Mouse (Mus musculus): ENCODE measurements around the gene Aloxe3. TPM values are rescaled to one million over a fixed set of nuclear protein-coding genes. Genes with fewer than 3 reads are reported as not detected.

Gene Aloxe3
- total RNA-seq, 2 experiments from 2014 or later: 4.3 to 6.8 TPM

DNA sequence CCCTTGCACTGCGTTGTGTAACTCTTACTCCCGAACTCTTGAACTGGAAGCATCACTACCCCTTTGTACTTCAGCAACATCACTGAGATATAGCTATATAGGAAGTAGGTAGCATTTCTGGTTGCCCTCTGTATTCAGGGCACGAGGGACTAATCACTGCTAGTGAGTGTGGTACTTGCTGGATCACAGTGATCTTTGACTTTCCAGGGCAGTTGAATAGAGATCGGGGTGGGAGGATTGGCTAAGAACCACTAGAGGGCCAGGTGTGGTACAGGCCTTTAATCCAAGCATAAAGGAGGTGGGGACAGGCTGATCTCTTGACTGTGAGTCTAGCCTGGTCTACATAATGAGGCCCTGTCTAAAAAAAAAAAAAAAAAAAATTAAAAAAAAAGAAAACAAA lies 32.8 kb upstream of the Aloxe3 start:
- intact Hi-C loops (cut with DNase I): loop anchor here (10.0 kb wide), 1 partner anchor 322 kb away; the partner anchor contains the start of gene Kdm6b
- DNase-seq (ENCODE audit: low spot score in 2 of 2): no peak

DNA sequence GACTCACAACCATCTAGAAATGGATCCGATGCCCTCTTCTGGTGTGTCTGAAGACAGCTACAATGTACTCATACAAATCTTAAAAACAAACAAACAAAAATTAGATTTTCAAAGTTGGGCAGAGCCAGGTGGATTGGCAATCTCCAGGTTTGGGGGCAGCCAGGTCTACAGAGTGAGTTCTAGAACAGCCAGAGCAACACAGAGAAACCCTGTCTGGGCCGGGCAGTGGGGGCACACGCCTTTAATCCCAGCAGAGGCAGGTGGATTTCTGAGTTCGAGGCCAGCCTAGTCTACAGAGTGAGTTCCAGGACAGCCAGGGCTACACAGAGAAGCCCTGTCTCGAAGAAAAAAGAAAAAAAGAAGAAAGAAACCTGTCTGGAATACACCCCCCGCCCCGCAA lies 31.8 kb upstream of the Aloxe3 start:
- DNase-seq (ENCODE audit: low spot score in 2 of 2): peak in 1 of 2 experiments; percentile 7
- intact Hi-C loops (cut with DNase I): loop anchor here (10.0 kb wide), 1 partner anchor 321 kb away; the partner anchor contains the start of gene Kdm6b

DNA sequence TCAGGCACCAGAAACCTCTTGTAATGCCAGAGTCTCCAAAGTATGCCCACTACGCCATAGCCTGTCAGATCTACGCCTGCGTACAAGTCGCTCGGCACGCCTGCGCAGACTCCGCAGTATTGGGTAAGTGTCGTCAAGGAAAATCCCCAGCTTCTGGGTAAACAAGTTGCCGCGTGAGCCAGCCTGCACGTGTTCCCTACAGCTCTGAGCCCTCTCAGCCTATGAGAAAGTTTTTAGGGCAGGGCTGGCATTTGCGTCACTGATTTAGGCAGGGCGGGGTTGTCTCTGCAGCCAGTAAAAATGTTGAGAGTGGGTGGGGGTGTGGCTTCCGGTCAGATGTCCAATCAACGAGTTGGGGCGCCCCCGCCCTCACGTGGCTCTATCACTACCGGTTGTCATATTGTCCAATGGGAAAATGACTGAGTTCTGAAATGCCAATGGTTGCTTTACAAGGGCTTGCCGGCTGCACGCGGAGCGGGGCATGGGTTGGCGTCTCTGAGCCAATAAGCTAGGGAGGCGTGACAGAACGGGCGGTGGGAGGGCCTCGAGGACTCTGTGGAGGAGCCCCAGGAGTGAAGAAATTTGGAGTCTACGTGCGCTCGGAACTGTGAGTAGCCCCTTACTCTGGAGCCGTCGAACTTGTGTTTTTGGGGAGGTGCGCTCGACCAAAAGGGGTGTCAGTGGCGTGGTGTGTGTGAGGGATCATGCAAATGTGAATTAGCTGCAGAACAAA lies 30.8 kb upstream of the Aloxe3 start, which contains the start of gene Per1:
Per1 (plus strand) TSS at position 521 of the 733 bp plus-strand sequence.
- intact Hi-C loops (cut with DNase I): loop anchor here (5.0 to 10.0 kb wide), 3 partner anchors 33 to 320 kb away; partner anchors contain the start of genes Chd3 and Kdm6b
- peak; percentile 100 for DNase-seq (ENCODE audit: low spot score in 2 of 2)

DNA sequence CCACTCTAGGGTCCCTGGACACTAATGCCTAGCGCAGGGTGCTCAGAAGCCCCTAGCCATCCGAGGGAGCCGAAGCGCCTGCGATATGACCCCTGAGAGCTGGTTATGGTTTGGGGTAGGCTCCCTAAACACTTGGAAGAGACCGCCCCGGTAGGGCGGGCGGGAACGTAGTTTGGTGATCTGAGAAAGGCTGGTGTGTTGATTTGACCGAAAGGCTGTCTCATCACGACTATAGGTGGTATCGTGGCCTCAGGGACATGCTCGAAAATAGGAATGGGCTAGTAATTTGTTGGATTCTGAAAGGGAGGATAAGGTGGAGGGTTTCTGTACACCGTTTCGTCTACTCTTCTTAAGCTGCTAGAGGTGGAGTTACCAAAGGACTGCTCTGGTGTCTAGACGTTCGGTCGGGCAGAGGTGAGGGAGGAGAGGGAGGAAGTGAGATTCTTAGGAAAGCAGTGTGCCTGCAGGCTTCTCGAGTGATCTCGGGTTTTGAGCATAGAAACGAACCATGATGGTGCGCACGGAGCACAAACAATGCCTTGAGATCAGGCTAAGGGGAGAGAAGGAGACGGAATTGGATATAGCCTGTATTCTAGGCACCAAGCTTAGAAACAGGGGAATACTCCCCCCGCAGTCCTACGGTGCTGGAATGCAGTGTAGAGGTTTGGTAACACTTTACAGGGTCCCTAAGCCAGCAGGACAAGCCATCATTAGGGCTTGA lies 30.0 kb upstream of the Aloxe3 start:
- intact Hi-C loops (cut with DNase I): loop anchor here (5.0 to 10.0 kb wide), 3 partner anchors 33 to 319 kb away; partner anchors contain the start of genes Chd3 and Kdm6b
- peak in 1 of 2 experiments; percentile 21 for DNase-seq (ENCODE audit: low spot score in 2 of 2)

DNA sequence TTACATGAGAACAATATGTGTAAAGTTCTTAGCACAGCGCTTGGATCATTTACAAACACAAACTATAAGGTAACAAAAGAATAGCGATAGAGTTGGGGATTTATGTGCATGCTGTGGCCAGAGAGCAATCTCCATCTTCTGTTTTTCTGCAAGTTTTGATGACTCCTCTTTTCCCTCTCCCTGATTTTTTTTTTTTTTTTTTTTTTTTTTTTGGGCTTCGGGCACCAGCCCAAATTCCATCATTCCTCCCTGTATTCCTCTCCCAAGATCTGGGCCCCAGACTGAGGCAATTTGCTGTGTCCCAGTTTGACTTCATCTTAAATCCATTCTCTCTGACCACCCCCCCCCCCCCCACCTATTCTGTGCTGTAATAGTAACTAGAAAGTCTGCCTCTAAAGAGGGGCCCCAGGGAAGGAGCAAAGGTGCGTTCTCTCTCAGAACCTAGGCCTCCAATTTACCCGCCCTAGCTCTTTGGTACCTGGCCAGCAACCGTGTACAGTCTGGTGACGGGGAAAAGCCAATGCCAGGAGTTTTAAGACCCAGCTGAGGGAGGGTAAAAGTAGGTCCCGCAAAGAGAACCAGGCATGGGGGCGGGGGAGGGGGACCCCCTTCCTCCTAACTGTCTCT lies 29.2 kb upstream of the Aloxe3 start:
- intact Hi-C loops (cut with DNase I): loop anchor here (5.0 to 10.0 kb wide), 3 partner anchors 34 to 318 kb away; partner anchors contain the start of genes Chd3 and Kdm6b
- no peak for DNase-seq (ENCODE audit: low spot score in 2 of 2)

DNA sequence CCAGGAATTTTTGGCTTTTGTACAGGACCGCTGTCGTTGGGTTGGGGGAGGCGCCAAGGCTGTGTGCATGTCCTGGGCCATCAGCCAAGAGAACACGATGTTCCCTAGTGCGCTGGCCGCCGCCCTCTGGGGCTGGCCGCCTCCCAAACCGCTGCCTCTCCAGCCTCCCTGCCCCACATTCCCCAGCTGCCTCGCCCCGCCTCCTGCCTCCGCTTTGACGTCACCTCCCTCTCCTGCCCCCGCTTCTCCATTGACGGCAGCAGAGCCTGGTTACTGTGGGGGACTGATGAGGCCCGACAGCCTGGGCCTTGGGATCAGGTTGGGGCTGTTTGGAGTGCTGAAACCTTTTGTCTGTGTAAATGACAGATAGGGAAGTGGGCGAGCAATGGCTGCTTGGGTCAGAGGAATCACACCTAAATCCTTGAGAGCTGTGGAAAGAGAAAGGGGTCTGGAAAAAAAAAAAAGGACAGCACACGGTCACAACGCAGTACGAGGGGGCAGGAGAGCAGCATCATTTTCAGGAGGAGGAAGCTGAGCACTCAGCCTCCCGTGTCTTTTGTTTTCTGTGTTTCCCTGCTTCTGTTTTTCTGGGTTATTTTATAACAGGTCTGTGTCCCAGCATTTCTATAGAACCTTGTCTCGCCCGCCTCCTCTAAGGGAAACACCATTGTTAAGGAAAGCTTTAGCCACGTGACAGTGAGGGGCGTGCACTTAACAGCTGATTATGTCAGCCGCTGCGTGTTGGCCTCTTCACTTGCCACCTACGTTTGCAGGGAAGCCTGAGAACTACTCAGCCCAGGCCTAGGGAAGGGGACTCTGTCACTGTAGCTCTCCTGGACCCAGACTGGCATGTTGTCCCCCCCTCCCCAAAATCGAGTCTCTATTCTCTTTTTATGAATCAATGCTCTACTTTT lies 28.5 kb upstream of the Aloxe3 start:
- intact Hi-C loops (cut with DNase I): loop anchor here (5.0 to 10.0 kb wide), 3 partner anchors 35 to 318 kb away; partner anchors contain the start of genes Chd3 and Kdm6b
- DNase-seq (ENCODE audit: low spot score in 2 of 2): peak; percentile 98

DNA sequence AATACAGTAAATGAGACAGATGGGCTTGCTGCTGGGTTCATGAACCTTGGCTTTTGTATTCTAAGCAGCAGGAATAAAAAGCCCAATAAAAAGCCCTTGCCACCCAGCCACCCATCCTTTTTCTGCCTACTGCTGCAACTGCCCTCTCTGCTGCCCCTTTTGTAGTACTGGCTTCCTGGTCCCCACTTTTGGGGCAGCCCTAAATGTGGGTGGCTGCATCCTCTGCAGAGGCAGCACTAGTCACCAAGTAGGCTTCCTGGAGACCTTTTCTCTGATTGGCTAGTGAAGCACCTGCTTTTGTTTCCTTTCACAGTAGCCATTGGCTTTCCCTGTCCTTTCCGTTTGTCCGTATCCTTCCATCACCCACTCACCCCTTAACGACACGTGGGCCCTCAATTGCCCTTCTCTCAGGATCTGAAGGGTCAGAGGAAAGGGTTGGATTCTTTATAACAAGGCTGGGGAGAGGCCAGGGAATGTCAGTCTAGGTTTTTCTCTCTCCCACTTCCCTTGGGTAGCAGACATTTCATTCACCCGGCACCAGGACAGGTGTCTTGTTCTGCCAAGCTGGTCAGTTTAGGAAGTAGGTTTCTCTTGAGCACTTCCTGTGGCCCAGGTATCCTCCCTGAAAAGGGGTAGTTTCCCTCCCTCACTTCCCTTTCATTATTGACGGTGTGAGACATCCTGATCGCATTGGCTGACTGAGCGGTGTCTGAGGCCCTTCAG lies 27.5 kb upstream of the Aloxe3 start:
- DNase-seq (ENCODE audit: low spot score in 2 of 2): peak in 1 of 2 experiments; percentile 51
- intact Hi-C loops (cut with DNase I): loop anchor here (2.0 to 10.0 kb wide), 4 partner anchors 21 to 317 kb away; partner anchors contain the start of genes Chd3 and Kdm6b

DNA sequence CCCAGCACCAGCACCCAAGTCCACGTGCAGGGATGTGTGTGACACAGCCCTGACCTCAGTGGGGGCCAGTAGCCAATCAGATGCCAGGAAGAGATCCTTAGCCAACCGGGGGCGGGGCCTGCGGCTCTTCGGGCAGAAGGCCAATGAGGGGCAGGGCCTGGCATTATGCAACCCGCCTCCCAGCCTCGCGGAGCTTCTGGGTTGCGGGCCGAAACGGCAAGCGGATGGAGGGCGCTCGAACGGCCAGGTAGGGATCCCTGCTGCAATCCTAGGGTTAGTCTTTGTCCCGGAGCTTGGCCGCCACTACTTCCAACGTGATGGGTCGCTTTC lies 27.0 kb upstream of the Aloxe3 start:
- DNase-seq (ENCODE audit: low spot score in 2 of 2): peak; percentile 96 to 97
- intact Hi-C loops (cut with DNase I): loop anchor here (2.0 to 10.0 kb wide), 4 partner anchors 20 to 316 kb away; partner anchors contain the start of genes Chd3 and Kdm6b

DNA sequence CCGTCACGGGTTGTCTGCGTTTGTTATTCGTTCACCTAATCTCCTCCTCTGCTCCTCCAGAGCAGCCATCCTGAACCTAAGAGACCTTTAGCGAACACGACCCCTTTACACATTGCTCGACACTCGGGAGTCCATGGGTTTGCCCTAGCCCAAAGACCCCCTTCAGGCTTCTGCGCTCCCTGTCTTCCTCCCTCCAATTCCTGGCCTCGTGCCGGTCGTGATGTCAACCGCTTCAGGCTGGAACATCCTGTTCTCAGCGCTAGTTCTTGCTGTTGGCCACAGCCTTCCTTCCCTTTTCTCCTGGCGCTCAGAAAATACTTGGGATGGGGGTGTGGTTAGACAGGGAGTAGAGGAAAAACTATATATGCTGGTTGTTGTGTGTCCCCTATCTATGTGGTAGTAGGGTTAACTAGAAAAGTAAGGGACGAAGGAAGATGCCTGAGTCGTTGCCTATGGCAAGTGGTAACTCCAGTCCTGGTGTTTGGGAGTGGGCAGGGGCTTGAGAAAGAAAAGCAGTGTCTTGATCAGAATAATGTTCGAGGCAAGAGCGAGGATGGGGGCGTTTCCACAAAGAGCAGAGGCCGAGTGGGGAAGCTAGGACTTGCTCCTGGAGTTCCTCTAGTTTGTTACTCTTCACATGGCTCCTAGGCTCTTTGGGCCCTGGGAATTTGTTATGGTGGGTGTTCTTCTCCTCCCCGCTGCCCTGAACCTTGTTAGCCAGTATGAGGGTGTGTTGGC lies 26.4 kb upstream of the Aloxe3 start:
- peak; percentile 74 to 79 for DNase-seq (ENCODE audit: low spot score in 2 of 2)

DNA sequence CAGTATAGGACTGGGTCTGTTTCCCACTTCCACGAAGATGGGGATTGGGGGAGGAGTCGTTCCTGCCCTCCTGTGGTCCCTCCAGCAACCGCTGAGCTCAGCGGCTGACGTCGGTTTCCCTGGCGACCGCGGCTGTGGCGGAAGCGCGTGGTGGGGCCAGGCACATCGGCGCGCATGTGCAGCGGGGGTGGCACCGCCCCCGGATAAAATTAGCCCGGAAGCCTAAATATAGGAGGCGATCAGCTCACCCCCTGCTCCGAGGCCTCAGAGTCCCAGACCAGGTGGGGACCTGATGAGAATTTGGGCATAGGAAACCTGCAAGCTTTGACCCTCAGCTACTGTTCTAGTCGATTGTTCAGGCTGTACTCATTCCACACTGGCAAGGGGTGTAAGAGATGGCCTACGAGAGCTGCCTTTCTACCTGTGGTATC lies 25.8 kb upstream of the Aloxe3 start:
- peak; percentile 93 to 95 for DNase-seq (ENCODE audit: low spot score in 2 of 2)
- intact Hi-C loops (cut with DNase I): loop anchor here (2.0 to 10.0 kb wide), 4 partner anchors 19 to 315 kb away; partner anchors contain the start of genes Chd3 and Kdm6b

More for the DNA sequence above, 26.4 kb upstream of the Aloxe3 start:
- intact Hi-C loops (cut with DNase I): loop anchor here (2.0 to 10.0 kb wide), 4 partner anchors 19 to 315 kb away; partner anchors contain the start of genes Chd3 and Kdm6b

DNA sequence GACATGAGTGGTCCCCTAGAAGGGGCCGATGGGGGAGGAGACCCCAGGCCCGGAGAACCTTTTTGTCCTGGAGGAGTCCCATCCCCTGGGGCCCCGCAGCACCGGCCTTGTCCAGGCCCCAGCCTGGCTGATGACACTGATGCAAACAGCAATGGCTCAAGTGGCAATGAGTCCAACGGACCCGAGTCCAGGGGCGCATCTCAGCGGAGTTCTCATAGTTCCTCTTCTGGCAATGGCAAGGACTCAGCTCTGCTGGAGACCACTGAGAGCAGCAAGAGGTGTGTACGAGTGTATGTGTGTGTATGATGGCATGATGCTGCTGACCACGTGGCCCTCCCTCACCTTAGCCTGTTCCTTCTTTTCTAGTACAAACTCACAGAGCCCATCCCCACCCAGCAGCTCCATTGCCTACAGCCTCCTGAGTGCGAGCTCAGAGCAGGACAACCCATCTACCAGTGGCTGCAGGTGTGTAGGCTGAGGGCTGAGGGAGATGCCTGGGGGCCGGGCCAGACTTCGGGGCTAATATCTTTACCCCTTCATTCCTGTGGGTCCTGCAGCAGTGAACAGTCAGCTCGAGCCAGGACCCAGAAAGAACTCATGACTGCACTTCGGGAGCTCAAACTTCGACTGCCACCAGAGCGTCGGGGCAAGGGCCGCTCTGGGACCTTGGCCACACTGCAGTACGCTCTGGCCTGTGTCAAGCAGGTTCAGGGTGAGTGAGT lies 24.9 kb upstream of the Aloxe3 start:
- peak; percentile 20 to 29 for DNase-seq (ENCODE audit: low spot score in 2 of 2)
- intact Hi-C loops (cut with DNase I): no loop called here

DNA sequence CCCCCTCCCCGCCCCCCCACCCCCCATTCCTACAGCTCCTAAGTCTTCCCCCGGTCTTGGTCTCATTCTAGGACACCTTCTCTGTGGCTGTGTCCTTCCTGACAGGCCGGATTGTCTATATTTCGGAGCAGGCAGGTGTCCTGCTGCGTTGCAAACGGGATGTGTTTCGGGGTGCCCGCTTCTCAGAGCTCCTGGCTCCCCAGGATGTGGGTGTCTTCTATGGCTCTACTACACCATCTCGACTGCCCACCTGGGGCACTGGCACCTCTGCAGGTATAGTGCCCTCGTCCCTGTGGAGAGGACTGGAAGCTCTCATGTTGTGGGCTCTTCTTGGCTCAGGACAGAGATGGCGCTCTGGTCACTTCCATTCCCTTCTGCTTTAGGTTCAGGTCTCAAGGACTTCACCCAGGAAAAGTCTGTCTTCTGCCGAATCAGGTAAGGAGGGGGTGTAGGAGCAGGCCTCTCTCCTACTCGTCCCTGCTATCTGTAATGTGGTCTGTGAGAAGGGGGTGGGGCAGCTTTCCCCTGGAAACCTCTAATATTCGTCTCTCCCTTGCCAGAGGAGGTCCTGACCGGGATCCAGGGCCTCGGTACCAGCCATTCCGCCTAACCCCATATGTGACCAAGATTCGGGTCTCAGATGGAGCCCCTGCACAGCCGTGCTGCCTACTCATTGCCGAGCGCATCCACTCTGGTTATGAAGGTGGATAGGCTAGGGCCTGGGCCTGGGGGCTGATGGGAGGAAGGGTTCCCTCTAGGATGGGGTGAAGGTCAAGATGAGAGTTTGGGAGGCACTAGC lies 23.9 kb upstream of the Aloxe3 start:
- no peak for DNase-seq (ENCODE audit: low spot score in 2 of 2)
- intact Hi-C loops (cut with DNase I): no loop called here

DNA sequence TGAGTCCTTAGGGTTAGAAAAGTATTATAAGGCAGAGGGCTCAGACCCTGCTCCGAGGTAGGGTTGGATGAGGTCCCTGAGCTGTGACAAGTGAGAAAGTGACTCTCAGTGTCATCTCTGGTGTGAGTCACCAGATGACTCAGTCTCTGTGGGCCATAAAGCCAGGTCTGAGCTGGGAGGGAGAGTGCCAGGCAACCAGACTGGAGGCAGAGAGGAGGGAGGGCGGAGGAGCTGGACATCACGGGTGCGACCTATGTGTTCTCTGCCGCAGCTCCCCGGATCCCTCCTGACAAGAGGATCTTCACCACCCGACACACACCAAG lies 23.3 kb upstream of the Aloxe3 start:
- intact Hi-C loops (cut with DNase I): no loop called here
- no peak for DNase-seq (ENCODE audit: low spot score in 2 of 2)

DNA sequence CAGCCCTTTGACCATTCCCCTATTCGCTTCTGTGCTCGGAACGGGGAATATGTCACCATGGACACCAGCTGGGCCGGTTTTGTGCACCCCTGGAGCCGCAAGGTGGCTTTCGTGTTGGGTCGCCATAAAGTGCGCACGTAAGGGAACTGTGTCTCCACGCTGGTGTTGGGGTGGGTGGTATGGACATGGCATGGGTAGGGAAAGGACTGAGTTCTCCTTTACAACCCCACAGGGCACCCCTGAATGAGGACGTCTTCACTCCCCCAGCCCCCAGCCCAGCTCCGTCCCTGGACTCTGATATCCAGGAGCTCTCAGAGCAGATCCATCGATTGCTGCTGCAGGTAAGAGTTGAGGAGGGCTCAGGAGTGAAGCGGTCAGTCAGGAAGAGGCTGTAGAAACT lies 22.6 kb upstream of the Aloxe3 start:
- intact Hi-C loops (cut with DNase I): no loop called here
- no peak for DNase-seq (ENCODE audit: low spot score in 2 of 2)

DNA sequence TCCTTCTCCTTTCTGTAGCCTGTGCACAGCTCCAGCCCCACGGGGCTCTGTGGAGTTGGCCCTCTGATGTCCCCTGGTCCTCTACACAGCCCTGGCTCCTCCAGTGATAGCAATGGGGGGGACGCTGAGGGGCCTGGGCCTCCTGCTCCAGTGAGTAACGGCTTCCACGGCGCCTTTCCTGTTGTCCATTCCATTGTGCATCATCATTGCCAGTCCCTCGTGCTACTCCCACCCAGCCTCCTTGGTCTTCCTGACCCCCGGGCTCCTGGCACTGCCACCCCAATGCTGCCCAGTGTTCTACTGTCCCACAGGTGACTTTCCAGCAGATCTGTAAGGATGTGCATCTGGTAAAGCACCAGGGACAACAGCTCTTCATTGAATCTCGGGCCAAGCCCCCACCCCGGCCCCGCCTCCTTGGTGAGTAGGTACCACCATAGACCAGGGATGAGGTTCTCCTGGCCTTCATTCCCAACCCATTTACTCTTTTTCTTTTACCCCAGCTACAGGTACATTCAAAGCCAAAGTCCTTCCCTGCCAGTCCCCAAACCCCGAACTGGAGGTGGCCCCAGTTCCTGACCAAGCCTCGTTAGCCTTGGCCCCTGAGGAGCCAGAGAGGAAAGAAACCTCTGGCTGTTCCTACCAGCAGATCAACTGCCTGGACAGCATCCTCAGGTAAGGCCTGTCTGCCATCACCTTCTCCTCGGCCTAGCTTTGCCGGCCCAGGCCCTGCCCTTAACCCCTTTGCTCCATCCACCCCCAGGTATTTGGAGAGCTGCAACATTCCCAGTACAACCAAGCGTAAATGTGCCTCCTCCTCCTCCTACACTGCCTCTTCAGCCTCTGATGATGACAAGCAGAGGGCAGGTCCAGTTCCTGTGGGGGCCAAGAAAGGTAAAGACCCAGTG lies 21.9 kb upstream of the Aloxe3 start:
- intact Hi-C loops (cut with DNase I): no loop called here

More for the DNA sequence above, 21.9 kb upstream of the Aloxe3 start:
- DNase-seq (ENCODE audit: low spot score in 2 of 2): no peak
